Mouse (Mus musculus): ENCODE measurements around the gene Spata1. TPM values are rescaled to one million over a fixed set of nuclear protein-coding genes. Genes with fewer than 3 reads are reported as not detected.

The Spata1 gene
- total and polyA plus RNA-seq, 2 experiments from 2014 or later: 6.5 to 13.5 TPM

DNA sequence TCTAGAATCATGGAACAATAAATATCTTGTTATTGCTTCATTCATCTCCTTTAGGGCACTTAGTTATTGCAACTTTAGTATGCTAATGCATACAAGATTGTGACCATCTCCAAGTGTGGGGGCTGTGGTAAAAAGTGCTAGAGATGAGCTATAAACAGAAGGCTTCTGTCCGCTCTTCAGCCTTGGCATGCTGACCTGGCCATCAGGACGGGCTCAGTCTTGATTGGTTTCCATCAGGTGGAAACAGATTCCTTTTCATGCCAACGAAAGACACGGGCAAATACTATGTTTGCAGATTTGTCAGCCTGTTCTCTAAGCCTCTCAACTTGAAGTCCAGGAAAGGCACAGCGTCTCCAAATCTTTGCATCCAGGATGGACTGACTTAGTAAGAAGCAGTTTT is 52.4 kb downstream of the Spata1 start:
- WGBS: 91% methylated on average over 5 of the region's 5 CpGs
- Histone ChIP-seq H3K27me3 (ENCODE audit: insufficient read depth, low read length) (no peaks in the 10 kb centered on the region), H3K4me3 (ENCODE audit: low read depth, low read length) (no peak overlapping the region), H3K9ac (no peak overlapping the region), H3K36me3 (ENCODE audit: insufficient read depth) (0 out of 2 replicates have a peak, but pooled peaks cover 6% of the 10 kb centered on the region), H3K9me3 (ENCODE audit: low read length) (no peaks in the 10 kb centered on the region), H3K4me1 (ENCODE audit: insufficient read depth) (0 out of 2 replicates have a peak, but pooled peaks cover 5% of the 10 kb centered on the region), H3K4me2 (ENCODE audit: low read depth) (no peak overlapping the region), H3K27ac (ENCODE audit: low read depth, low read length) (no peak overlapping the region)
- TF ChIP-seq CTCF (IDR thresholded peaks at IDR 0.05; ENCODE audit: low read depth): no peak
- DNase-seq: no peak
- ATAC-seq: no peak

DNA sequence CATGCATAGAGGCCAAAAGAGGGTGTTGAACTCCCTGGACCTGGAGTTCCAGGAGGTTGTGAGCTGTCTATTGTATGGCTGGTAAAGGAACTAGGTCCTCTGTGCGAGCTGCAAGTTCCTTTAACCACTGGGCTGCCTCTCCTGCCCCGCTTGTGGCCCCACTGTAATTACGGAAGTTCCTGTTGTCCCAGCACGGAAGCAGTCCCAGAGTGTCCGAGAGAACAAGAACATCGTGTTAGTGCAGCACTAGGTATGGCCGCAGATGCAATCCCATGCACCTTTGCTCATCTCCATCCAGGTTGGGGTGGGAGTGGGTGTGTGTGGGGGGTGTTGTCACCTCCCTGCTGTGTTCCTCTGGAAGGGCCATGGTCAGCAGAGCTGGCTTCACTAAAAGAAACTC is 54.7 kb downstream of the Spata1 start:
- ATAC-seq: no peak
- Histone ChIP-seq H3K27me3 (ENCODE audit: insufficient read depth, low read length) (no peaks in the 10 kb centered on the region), H3K4me1 (ENCODE audit: insufficient read depth) (0 out of 2 replicates have a peak, but pooled peaks cover 3% of the 10 kb centered on the region), H3K27ac (ENCODE audit: low read depth, low read length) (no peak overlapping the region), H3K4me2 (ENCODE audit: low read depth) (no peak overlapping the region), H3K4me3 (ENCODE audit: low read depth, low read length) (no peak overlapping the region), H3K36me3 (ENCODE audit: insufficient read depth) (peaks cover 18% of the 10 kb centered on the region; the same call in 1 of the 2 replicates), H3K9ac (no peak overlapping the region), H3K9me3 (ENCODE audit: low read length) (no peaks in the 10 kb centered on the region)
- DNase-seq: no peak
- no peak for TF ChIP-seq CTCF (IDR thresholded peaks at IDR 0.05; ENCODE audit: low read depth)
- WGBS: 90% methylated on average over 7 of the region's 7 CpGs

DNA sequence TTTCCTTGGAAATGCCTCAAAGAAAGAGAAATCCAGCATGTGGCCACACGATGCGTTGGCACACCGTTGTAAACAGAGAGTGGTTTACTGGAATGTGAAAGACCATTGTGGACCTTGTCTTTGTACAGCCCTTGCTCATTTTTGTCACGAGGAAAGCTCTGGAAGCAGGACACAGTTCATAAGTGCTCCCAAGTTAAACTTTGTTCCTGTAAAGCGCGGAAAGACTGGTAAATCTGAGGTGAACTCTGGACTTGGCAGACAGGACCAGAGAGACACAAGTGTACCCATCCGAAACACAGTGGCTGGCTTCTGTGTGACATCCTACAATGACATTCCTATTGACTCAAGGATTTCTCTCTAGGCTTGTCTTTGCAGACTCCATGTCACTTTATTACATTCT is 56.2 kb downstream of the Spata1 start:
- ATAC-seq (no peak), DNase-seq (no peak)
- Histone ChIP-seq H3K27me3 (ENCODE audit: insufficient read depth, low read length) (no peaks in the 10 kb centered on the region), H3K9me3 (ENCODE audit: low read length) (no peaks in the 10 kb centered on the region), H3K27ac (ENCODE audit: low read depth, low read length) (no peak overlapping the region), H3K4me1 (ENCODE audit: insufficient read depth) (no peaks in the 10 kb centered on the region), H3K9ac (no peak overlapping the region), H3K4me3 (ENCODE audit: low read depth, low read length) (no peak overlapping the region), H3K4me2 (ENCODE audit: low read depth) (no peak overlapping the region), H3K36me3 (ENCODE audit: insufficient read depth) (peaks cover 25% of the 10 kb centered on the region)
- TF ChIP-seq CTCF (IDR thresholded peaks at IDR 0.05; ENCODE audit: low read depth): no peak
- WGBS: 75% methylated on average over 7 of the region's 7 CpGs

DNA sequence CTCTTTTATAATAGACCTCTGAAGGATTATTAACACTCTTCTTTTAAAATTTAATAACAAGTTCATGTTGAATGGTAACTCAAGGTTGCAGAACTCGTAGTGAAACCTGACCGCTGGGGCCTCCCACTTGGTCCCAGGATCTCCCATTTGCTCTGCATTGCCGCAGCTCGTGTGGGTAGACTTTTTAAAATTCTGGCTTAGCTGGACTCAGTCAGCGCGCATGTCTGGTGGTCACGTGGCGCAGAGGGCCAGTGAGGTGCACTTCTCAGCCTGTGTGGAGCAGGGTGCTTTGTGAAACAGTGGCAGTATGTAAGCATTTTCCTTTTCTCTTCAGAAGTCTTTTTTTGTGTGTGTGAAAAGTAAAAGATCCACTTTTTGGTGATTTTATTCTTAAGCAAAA is 56.6 kb downstream of the Spata1 start:
- DNase-seq: no peak
- no peak for ATAC-seq
- H3K27me3 ChIP-seq (ENCODE audit: insufficient read depth, low read length): no peaks in the 10 kb centered on the region
- no peak for TF ChIP-seq CTCF (IDR thresholded peaks at IDR 0.05; ENCODE audit: low read depth)
- no peak overlapping the region for H3K4me3 ChIP-seq (ENCODE audit: low read depth, low read length)
- no peaks in the 10 kb centered on the region for H3K9me3 ChIP-seq (ENCODE audit: low read length)
- H3K4me1 ChIP-seq (ENCODE audit: insufficient read depth): no peaks in the 10 kb centered on the region
- no peak overlapping the region for H3K27ac ChIP-seq (ENCODE audit: low read depth, low read length)
- WGBS: 91% methylated on average over 8 of the region's 8 CpGs
- H3K36me3 ChIP-seq (ENCODE audit: insufficient read depth): peaks cover 29% of the 10 kb centered on the region
- no peak overlapping the region for H3K4me2 ChIP-seq (ENCODE audit: low read depth)
- H3K9ac ChIP-seq: no peak overlapping the region

DNA sequence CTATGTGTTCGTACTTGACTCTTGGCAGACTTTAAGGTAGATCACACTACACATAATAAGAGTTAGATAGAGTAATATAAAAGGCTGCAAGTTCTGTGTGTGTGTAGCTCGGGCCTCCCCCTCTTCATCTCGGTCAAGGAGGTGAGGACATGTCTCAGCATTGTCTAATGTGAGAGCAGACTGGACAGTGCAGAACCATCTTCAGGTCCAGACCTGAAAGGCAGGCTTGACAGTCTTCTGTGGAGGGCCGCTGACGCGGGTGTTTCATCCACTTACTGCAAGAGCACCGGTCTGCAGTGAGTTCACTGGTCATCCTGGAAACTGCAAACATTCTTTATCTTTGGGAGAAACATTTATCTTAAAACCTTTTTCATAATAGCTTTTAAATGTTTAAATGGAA is 57.1 kb downstream of the Spata1 start:
- no peak for TF ChIP-seq CTCF (IDR thresholded peaks at IDR 0.05; ENCODE audit: low read depth)
- no peaks in the 10 kb centered on the region for H3K4me1 ChIP-seq (ENCODE audit: insufficient read depth)
- H3K9me3 ChIP-seq (ENCODE audit: low read length): no peaks in the 10 kb centered on the region
- no peak overlapping the region for H3K4me3 ChIP-seq (ENCODE audit: low read depth, low read length)
- no peaks in the 10 kb centered on the region for H3K27me3 ChIP-seq (ENCODE audit: insufficient read depth, low read length)
- H3K36me3 ChIP-seq (ENCODE audit: insufficient read depth): peaks cover 33% of the 10 kb centered on the region
- no peak for DNase-seq
- no peak overlapping the region for H3K4me2 ChIP-seq (ENCODE audit: low read depth)
- no peak overlapping the region for H3K27ac ChIP-seq (ENCODE audit: low read depth, low read length)
- WGBS: 91% methylated on average over 7 of the region's 7 CpGs
- no peak overlapping the region for H3K9ac ChIP-seq
- no peak for ATAC-seq

DNA sequence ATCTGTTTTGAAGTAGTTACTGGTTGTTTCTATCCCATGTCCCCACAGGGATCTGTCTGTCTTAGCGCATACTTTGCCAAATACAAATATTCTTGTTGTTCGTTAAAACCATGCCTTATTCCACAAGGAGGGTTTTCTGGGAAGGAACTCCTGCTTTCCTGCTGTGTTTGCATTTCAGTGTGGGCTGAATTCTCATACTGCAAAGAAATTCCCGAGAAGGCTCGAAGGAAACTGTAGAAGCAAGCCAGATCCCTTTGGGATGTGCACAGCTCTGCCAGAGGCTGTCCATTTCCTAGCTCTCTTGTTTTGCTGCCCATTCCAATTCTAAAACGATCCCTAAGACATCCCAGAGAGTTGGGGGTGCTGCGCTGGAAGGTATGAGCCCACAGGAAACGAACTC is 59.1 kb downstream of the Spata1 start:
- no peak overlapping the region for H3K4me2 ChIP-seq (ENCODE audit: low read depth)
- WGBS: 80% methylated on average over 7 of the region's 7 CpGs
- no peak for TF ChIP-seq CTCF (IDR thresholded peaks at IDR 0.05; ENCODE audit: low read depth)
- H3K4me3 ChIP-seq (ENCODE audit: low read depth, low read length): no peak overlapping the region
- no peaks in the 10 kb centered on the region for H3K4me1 ChIP-seq (ENCODE audit: insufficient read depth)
- no peak overlapping the region for H3K27ac ChIP-seq (ENCODE audit: low read depth, low read length)
- H3K9ac ChIP-seq: no peak overlapping the region
- ATAC-seq (no peak), DNase-seq (no peak)
- H3K9me3 ChIP-seq (ENCODE audit: low read length): no peaks in the 10 kb centered on the region
- H3K36me3 ChIP-seq (ENCODE audit: insufficient read depth): peaks cover 48% of the 10 kb centered on the region
- no peaks in the 10 kb centered on the region for H3K27me3 ChIP-seq (ENCODE audit: insufficient read depth, low read length)

DNA sequence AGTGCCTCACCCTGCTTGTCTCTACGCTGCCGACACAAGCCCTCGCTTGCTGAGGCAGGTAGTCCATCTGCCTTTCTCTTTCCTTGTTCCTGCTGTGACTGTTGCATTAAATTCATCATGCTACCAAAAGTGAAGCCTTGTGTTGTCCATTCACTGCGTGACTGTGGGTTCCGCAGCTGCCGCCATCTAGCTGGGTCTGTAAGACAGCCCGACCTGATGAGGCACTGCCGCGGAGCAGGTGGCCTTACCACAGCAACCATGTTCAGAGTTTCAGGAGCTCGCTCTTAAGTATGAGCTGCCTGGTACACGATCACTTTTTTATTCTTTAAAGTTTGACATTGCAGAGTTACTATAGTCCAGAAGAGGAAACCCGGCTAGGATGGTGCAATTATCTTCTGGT is 59.5 kb downstream of the Spata1 start:
- H3K27ac ChIP-seq (ENCODE audit: low read depth, low read length): no peak overlapping the region
- no peaks in the 10 kb centered on the region for H3K27me3 ChIP-seq (ENCODE audit: insufficient read depth, low read length)
- no peak overlapping the region for H3K4me3 ChIP-seq (ENCODE audit: low read depth, low read length)
- no peaks in the 10 kb centered on the region for H3K4me1 ChIP-seq (ENCODE audit: insufficient read depth)
- peaks cover 48% of the 10 kb centered on the region for H3K36me3 ChIP-seq (ENCODE audit: insufficient read depth)
- DNase-seq: no peak
- 90% methylated on average over 12 of the region's 12 CpGs for WGBS
- no peak for TF ChIP-seq CTCF (IDR thresholded peaks at IDR 0.05; ENCODE audit: low read depth)
- no peak overlapping the region for H3K4me2 ChIP-seq (ENCODE audit: low read depth)
- H3K9me3 ChIP-seq (ENCODE audit: low read length): no peaks in the 10 kb centered on the region
- no peak overlapping the region for H3K9ac ChIP-seq
- ATAC-seq: no peak

DNA sequence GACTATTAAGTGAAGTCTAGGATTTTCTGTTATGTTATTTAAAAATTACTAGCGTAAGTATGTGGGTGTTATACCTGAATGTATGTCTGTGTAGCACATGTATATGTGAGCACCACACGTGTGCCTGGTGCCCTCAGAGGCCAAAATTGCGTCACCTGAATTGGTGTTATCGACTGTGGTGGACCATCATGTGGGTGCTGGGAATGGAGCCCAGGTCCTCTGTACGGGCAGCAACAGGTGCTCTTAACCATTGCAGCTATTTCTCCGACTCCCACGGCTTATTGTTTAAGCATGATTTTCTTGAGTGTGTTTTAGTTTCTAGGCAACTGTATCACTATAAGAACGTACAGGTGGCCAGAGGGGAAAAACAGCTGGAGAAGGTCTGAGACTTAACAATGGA is 63.4 kb downstream of the Spata1 start:
- H3K27me3 ChIP-seq (ENCODE audit: insufficient read depth, low read length): no peaks in the 10 kb centered on the region
- H3K36me3 ChIP-seq (ENCODE audit: insufficient read depth): peaks cover 67% of the 10 kb centered on the region

More for the DNA sequence above, 63.4 kb downstream of the Spata1 start:
- ATAC-seq (no peak), DNase-seq (no peak)
- Histone ChIP-seq H3K27ac (ENCODE audit: low read depth, low read length) (no peak overlapping the region), H3K4me3 (ENCODE audit: low read depth, low read length) (no peak overlapping the region), H3K9ac (no peak overlapping the region), H3K4me1 (ENCODE audit: insufficient read depth) (no peaks in the 10 kb centered on the region), H3K9me3 (ENCODE audit: low read length) (no peaks in the 10 kb centered on the region), H3K4me2 (ENCODE audit: low read depth) (no peak overlapping the region)
- WGBS: 96% methylated on average over 8 of the region's 8 CpGs
- no peak for TF ChIP-seq CTCF (IDR thresholded peaks at IDR 0.05; ENCODE audit: low read depth)
